Mouse (Mus musculus): ENCODE data around the gene Abcd1.

Gene Abcd1

GRCm38 (mm10) chrX:73716109-73716661 lies at the start of gene Abcd1, which contains the start of gene Bcap31:
Gene Abcd1 (plus strand): TSS chrX:73716597.
Gene Bcap31 (minus strand): TSS chrX:73716175.
- peak; percentile 97 for DNase-seq (ENCODE audit: low spot score)

GRCm38 (mm10) chrX:73672031-73672431 lies 44.4 kb upstream of the Abcd1 start:
- peak; percentile 53 for DNase-seq (ENCODE audit: low spot score)

- no peak for DNase-seq (ENCODE audit: low spot score)
Measured at GRCm38 (mm10) chrX:73672879-73673618, 43.3 kb upstream of the Abcd1 start, which contains the start of gene Slc6a8. Gene Slc6a8 (plus strand): TSS chrX:73673150.

- no peak for DNase-seq (ENCODE audit: low spot score)
Measured at GRCm38 (mm10) chrX:73673619-73673967, 42.8 kb upstream of the Abcd1 start.

GRCm38 (mm10) chrX:73673968-73674661 lies 42.3 kb upstream of the Abcd1 start:
- no peak for DNase-seq (ENCODE audit: low spot score)

GRCm38 (mm10) chrX:73675231-73675630 lies 41.2 kb upstream of the Abcd1 start:
- DNase-seq (ENCODE audit: low spot score) = no peak

- no peak for DNase-seq (ENCODE audit: low spot score)
Measured at GRCm38 (mm10) chrX:73676668-73677067, 39.7 kb upstream of the Abcd1 start.

GRCm38 (mm10) chrX:73684156-73684555 lies 32.2 kb upstream of the Abcd1 start:
- no peak for DNase-seq (ENCODE audit: low spot score)

- no peak for DNase-seq (ENCODE audit: low spot score)
Measured at GRCm38 (mm10) chrX:73684978-73685377, 31.4 kb upstream of the Abcd1 start.

- DNase-seq (ENCODE audit: low spot score) = no peak
Measured at GRCm38 (mm10) chrX:73685629-73686028, 30.8 kb upstream of the Abcd1 start.

- DNase-seq (ENCODE audit: low spot score) = peak; percentile 18
Measured at GRCm38 (mm10) chrX:73690917-73691629, 25.3 kb upstream of the Abcd1 start.

- DNase-seq (ENCODE audit: low spot score) = peak; percentile 11
Measured at GRCm38 (mm10) chrX:73700472-73700871, 15.9 kb upstream of the Abcd1 start.

GRCm38 (mm10) chrX:73715476-73716108 lies 805 bp upstream of the Abcd1 start:
- DNase-seq (ENCODE audit: low spot score) = peak; percentile 30

- no peak for DNase-seq (ENCODE audit: low spot score)
Measured at GRCm38 (mm10) chrX:73716709-73717545, 530 bp downstream of the Abcd1 start.

- peak; percentile 14 for DNase-seq (ENCODE audit: low spot score)
Measured at GRCm38 (mm10) chrX:73717667-73718066, 1.3 kb downstream of the Abcd1 start.

GRCm38 (mm10) chrX:73718271-73718670 lies 1.9 kb downstream of the Abcd1 start:
- no peak for DNase-seq (ENCODE audit: low spot score)

GRCm38 (mm10) chrX:73718686-73719362 lies 2.4 kb downstream of the Abcd1 start:
- DNase-seq (ENCODE audit: low spot score) = peak; percentile 27

GRCm38 (mm10) chrX:73730908-73731307 lies 14.5 kb downstream of the Abcd1 start:
- DNase-seq (ENCODE audit: low spot score) = no peak

GRCm38 (mm10) chrX:73738155-73738554 lies 21.8 kb downstream of the Abcd1 start:
- no peak for DNase-seq (ENCODE audit: low spot score)

GRCm38 (mm10) chrX:73739151-73739550 lies 22.8 kb downstream of the Abcd1 start:
- DNase-seq (ENCODE audit: low spot score) = no peak

Measured in T-cell, adult 2 months (primary cell).